Mouse (Mus musculus): ENCODE measurements around the gene Zcchc4. TPM values are rescaled to one million over a fixed set of nuclear protein-coding genes. Genes with fewer than 3 reads are reported as not detected.

Zcchc4 gene
- total and polyA plus RNA-seq, 2 experiments from 2014 or later = 6.7 to 10.6 TPM

DNA sequence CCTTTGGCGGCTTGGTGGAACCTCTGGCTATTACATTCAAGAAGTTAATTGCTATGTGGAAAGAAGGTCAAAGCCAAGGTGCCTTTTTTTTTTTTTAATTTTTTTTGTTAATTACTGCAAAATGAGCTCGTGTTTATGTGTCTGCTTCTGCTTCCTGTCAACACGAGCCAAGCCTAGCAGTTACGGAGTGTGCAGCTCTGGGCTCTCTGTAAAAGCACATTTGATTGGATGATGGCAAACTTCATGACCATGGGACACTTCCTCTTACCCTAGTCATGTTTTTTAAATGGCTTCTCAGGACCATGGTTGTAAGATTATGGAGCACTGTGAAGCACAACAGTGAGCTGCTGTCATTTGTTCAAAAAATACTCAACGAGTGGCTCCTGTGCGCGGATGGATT is 31.8 kb downstream of the Zcchc4 start:
- ATAC-seq (no peak), DNase-seq (ENCODE audit: low spot score) (no peak)
- Histone ChIP-seq H3K4me3 (ENCODE audit: low read length) (no peak overlapping the region), H3K4me2 (ENCODE audit: low read depth, low read length) (no peak overlapping the region), H3K27me3 (ENCODE audit: insufficient read depth, low read length) (no peaks in the 10 kb centered on the region), H3K9ac (replicated peaks; ENCODE audit: low read length) (no peak overlapping the region), H3K27ac (no peak overlapping the region), H3K4me1 (ENCODE audit: insufficient read depth, low read length) (no peaks in the 10 kb centered on the region), H3K9me3 (ENCODE audit: low read length) (no peaks in the 10 kb centered on the region), H3K36me3 (ENCODE audit: insufficient read depth, low read length) (0 out of 2 replicates have a peak, but pooled peaks cover 5% of the 10 kb centered on the region)
- WGBS = 91% methylated on average over 7 of the region's 7 CpGs
- no peak for TF ChIP-seq CTCF (IDR thresholded peaks at IDR 0.05; ENCODE audit: low read depth)

DNA sequence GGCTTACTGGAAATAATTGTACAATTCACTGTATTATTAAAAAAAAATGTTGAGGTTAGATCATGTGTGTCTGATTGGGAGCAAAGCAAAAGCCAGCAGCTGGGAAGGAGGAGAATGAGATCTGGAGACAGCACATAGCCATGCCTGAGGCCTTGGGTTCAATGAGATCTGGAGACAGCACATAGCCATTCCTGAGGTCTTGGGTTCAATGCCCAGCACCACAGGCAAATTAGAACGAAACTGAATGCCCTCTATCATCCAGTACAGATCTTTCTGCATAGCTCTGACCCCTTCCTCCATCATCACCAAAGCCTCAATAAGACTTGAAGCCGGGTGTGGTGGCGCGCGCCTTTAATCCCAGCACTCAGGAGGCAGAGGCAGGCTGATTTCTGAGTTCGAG is 35.2 kb downstream of the Zcchc4 start:
- ATAC-seq (no peak), DNase-seq (ENCODE audit: low spot score) (no peak)
- Histone ChIP-seq H3K9me3 (ENCODE audit: low read length) (no peaks in the 10 kb centered on the region), H3K4me2 (ENCODE audit: low read depth, low read length) (no peak overlapping the region), H3K27ac (no peak overlapping the region), H3K36me3 (ENCODE audit: insufficient read depth, low read length) (0 out of 2 replicates have a peak, but pooled peaks cover 5% of the 10 kb centered on the region), H3K9ac (replicated peaks; ENCODE audit: low read length) (no peak overlapping the region), H3K4me3 (ENCODE audit: low read length) (no peak overlapping the region), H3K4me1 (ENCODE audit: insufficient read depth, low read length) (no peaks in the 10 kb centered on the region), H3K27me3 (ENCODE audit: insufficient read depth, low read length) (no peaks in the 10 kb centered on the region)
- no peak for TF ChIP-seq CTCF (IDR thresholded peaks at IDR 0.05; ENCODE audit: low read depth)
- 90% methylated on average over 6 of the region's 6 CpGs for WGBS

GRCm38 (mm10) chr5:52811056-52811455 is 35.8 kb downstream of the Zcchc4 start:
- no peaks in the 10 kb centered on the region for H3K27me3 ChIP-seq (ENCODE audit: insufficient read depth, low read length)
- TF ChIP-seq CTCF (IDR thresholded peaks at IDR 0.05; ENCODE audit: low read depth) = no peak
- no peak overlapping the region for H3K4me3 ChIP-seq (ENCODE audit: low read length)
- WGBS = 92% methylated on average over 14 of the region's 14 CpGs
- ATAC-seq (no peak), DNase-seq (ENCODE audit: low spot score) (no peak)
- no peak overlapping the region for H3K4me2 ChIP-seq (ENCODE audit: low read depth, low read length)
- H3K9me3 ChIP-seq (ENCODE audit: low read length) = no peaks in the 10 kb centered on the region
- H3K27ac ChIP-seq = no peak overlapping the region
- 0 out of 2 replicates have a peak, but pooled peaks cover 5% of the 10 kb centered on the region for H3K36me3 ChIP-seq (ENCODE audit: insufficient read depth, low read length)
- H3K4me1 ChIP-seq (ENCODE audit: insufficient read depth, low read length) = no peaks in the 10 kb centered on the region
- H3K9ac ChIP-seq (replicated peaks; ENCODE audit: low read length) = no peak overlapping the region

DNA sequence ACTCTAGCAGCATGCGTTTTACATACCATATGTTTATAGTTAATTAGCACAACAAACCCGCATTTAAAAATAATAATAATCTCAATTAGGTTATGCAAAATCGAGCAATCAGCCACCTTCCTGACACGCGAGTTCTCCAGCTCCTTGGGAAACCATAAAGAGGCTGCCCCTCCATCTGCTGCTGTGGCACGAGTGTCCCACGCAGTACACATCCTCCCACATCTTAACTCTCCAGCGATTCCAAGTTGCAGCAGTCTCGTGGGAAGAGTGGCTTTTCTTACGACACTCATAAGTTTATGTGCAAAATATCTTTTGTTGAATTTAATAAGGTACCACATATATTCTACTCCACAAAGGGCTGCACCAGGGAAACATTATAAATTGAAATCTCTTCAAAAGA is 37.2 kb downstream of the Zcchc4 start:
- no peak for TF ChIP-seq CTCF (IDR thresholded peaks at IDR 0.05; ENCODE audit: low read depth)
- ATAC-seq = no peak
- Histone ChIP-seq H3K9me3 (ENCODE audit: low read length) (no peaks in the 10 kb centered on the region), H3K4me1 (ENCODE audit: insufficient read depth, low read length) (no peaks in the 10 kb centered on the region), H3K36me3 (ENCODE audit: insufficient read depth, low read length) (0 out of 2 replicates have a peak, but pooled peaks cover 1% of the 10 kb centered on the region), H3K9ac (replicated peaks; ENCODE audit: low read length) (no peak overlapping the region), H3K4me3 (ENCODE audit: low read length) (no peak overlapping the region), H3K27ac (no peak overlapping the region), H3K27me3 (ENCODE audit: insufficient read depth, low read length) (no peaks in the 10 kb centered on the region), H3K4me2 (ENCODE audit: low read depth, low read length) (no peak overlapping the region)
- no peak for DNase-seq (ENCODE audit: low spot score)
- WGBS = 79% methylated on average over 10 of the region's 10 CpGs

DNA sequence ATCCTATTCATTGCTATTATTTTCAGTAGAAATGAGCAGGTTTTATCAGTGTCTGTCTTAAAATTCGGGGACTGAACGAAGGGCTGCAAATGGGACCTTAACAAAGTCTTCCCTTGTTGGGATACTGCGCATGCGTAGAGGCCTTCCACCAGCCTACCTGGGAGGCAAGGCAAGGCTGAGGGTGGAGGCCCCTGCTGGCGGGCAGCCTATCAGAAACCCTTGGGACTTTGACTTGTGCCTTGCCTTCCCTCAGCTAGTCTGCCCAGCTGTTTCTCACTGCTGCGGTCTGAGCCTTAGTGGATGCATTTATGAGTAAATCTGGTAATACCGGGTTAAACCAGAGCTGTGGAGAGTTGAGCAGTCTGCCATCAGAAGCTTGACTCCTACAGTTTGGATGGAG is 38.1 kb downstream of the Zcchc4 start:
- Histone ChIP-seq H3K4me2 (ENCODE audit: low read depth, low read length) (no peak overlapping the region), H3K9ac (replicated peaks; ENCODE audit: low read length) (no peak overlapping the region), H3K27me3 (ENCODE audit: insufficient read depth, low read length) (no peaks in the 10 kb centered on the region), H3K4me1 (ENCODE audit: insufficient read depth, low read length) (no peaks in the 10 kb centered on the region), H3K27ac (no peak overlapping the region), H3K9me3 (ENCODE audit: low read length) (no peaks in the 10 kb centered on the region), H3K4me3 (ENCODE audit: low read length) (no peak overlapping the region), H3K36me3 (ENCODE audit: insufficient read depth, low read length) (no peaks in the 10 kb centered on the region)
- ATAC-seq (no peak), DNase-seq (ENCODE audit: low spot score) (no peak)
- WGBS = 93% methylated on average over 7 of the region's 7 CpGs
- TF ChIP-seq CTCF (IDR thresholded peaks at IDR 0.05; ENCODE audit: low read depth) = no peak

DNA sequence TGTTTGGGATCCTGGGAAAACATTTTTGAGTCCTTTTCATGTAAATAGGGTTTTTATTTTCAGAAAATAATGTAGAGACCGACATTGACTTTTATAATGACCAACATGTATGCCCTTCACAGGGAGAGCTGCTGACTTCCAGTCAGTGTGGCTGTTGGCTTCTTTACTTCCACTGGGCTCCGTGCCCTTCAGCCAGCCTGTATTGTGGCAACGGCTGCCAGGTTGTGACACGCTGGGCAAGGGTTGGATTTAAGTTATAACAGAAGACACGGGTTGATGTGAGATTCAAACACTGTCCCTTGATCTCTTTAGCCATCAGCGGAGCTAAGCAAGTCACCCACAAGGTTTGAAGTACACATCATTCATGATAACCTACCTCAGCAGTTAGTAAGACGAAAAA is 43.5 kb downstream of the Zcchc4 start:
- Histone ChIP-seq H3K4me1 (ENCODE audit: insufficient read depth, low read length) (no peaks in the 10 kb centered on the region), H3K27ac (no peak overlapping the region), H3K4me3 (ENCODE audit: low read length) (no peak overlapping the region), H3K4me2 (ENCODE audit: low read depth, low read length) (no peak overlapping the region), H3K36me3 (ENCODE audit: insufficient read depth, low read length) (peaks cover 4% of the 10 kb centered on the region; the same call in 1 of the 2 replicates), H3K9ac (replicated peaks; ENCODE audit: low read length) (no peak overlapping the region), H3K9me3 (ENCODE audit: low read length) (no peaks in the 10 kb centered on the region), H3K27me3 (ENCODE audit: insufficient read depth, low read length) (no peaks in the 10 kb centered on the region)
- no peak for TF ChIP-seq CTCF (IDR thresholded peaks at IDR 0.05; ENCODE audit: low read depth)
- 83% methylated on average over 7 of the region's 7 CpGs for WGBS
- no peak for DNase-seq (ENCODE audit: low spot score)
- no peak for ATAC-seq

DNA sequence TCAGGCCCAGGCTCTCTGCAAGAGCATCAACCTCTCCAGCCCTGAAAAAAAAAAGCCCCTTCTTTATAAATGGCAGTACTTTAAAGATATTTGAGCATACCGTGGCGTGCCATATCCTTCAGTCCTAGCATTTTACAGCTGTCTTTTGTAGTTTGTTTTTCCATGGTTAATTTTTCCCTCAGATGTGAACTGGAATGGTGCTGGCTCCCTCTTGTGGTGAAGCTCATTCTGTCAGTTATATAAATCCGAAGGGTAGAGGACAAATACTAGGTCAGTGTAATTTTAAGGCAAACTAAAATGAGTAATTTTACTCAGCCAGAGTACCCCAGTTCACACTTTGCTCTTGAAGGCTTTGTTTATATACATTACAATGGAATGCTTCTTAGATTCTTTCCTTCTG is 46.5 kb downstream of the Zcchc4 start:
- no peak overlapping the region for H3K27ac ChIP-seq
- H3K9ac ChIP-seq (replicated peaks; ENCODE audit: low read length) = no peak overlapping the region
- ATAC-seq (no peak), DNase-seq (ENCODE audit: low spot score) (peak; percentile 81)
- peak; percentile 86 for TF ChIP-seq CTCF (IDR thresholded peaks at IDR 0.05; ENCODE audit: low read depth)
- H3K4me3 ChIP-seq (ENCODE audit: low read length) = no peak overlapping the region
- WGBS = 30% methylated on average over 3 of the region's 3 CpGs
- no peaks in the 10 kb centered on the region for H3K9me3 ChIP-seq (ENCODE audit: low read length)
- H3K4me2 ChIP-seq (ENCODE audit: low read depth, low read length) = no peak overlapping the region
- H3K36me3 ChIP-seq (ENCODE audit: insufficient read depth, low read length) = peaks cover 4% of the 10 kb centered on the region; the same call in 1 of the 2 replicates
- H3K27me3 ChIP-seq (ENCODE audit: insufficient read depth, low read length) = no peaks in the 10 kb centered on the region
- H3K4me1 ChIP-seq (ENCODE audit: insufficient read depth, low read length) = no peaks in the 10 kb centered on the region
